Comparison of ENCODE assay signal across 8 mouse cellular contexts in genomic region chrX:162267679-162268078, GRCm38 (mm10).
DNase-seq lines count a peak whose midpoint lies in the region; ATAC-seq and TF ChIP-seq lines count a peak whose summit lies in the region.

No protein-coding gene starts in this region.

- DNase-seq in forebrain, embryonic 10.5 days (ENCODE audit: extremely low spot score, low spot score): peak; percentile 19
- peak; percentile 76 for DNase-seq in Muller cell, postnatal 12 days (ENCODE audit: inconsistent ontology term)
- DNase-seq in forebrain, postnatal 0 days: peak; percentile 1
- peak; percentile 20 for DNase-seq in liver, embryonic 13.5 days
- no peak for DNase-seq in cerebellum, adult 9-11 months

- no peaks in the 10 kb centered on the region for H3K9me3 ChIP-seq in forebrain, embryonic 10.5 days
- H3K9me3 ChIP-seq in forebrain, embryonic 15.5 days: no peaks in the 10 kb centered on the region
- H3K9me3 ChIP-seq in forebrain, postnatal 0 days (ENCODE audit: low read length): no peaks in the 10 kb centered on the region
- H3K9me3 ChIP-seq in liver, embryonic 13.5 days (replicated peaks): no peaks in the 10 kb centered on the region
- no peaks in the 10 kb centered on the region for H3K9me3 ChIP-seq in hindbrain, embryonic 12.5 days (replicated peaks)

- no peak overlapping the region for H3K4me3 ChIP-seq in forebrain, embryonic 10.5 days
- no peak overlapping the region for H3K4me3 ChIP-seq in forebrain, embryonic 15.5 days
- no peak overlapping the region for H3K4me3 ChIP-seq in forebrain, postnatal 0 days (ENCODE audit: low read depth, low read length)
- no peak overlapping the region for H3K4me3 ChIP-seq in liver, embryonic 13.5 days (replicated peaks)
- H3K4me3 ChIP-seq in hindbrain, embryonic 12.5 days: no peak overlapping the region

- peaks cover 18% of the 10 kb centered on the region for H3K4me1 ChIP-seq in forebrain, embryonic 10.5 days
- H3K4me1 ChIP-seq in forebrain, embryonic 15.5 days: no peaks in the 10 kb centered on the region
- no peaks in the 10 kb centered on the region for H3K4me1 ChIP-seq in forebrain, postnatal 0 days (ENCODE audit: insufficient read depth)
- H3K4me1 ChIP-seq in liver, embryonic 13.5 days (replicated peaks): peaks cover 39% of the 10 kb centered on the region
- no peaks in the 10 kb centered on the region for H3K4me1 ChIP-seq in hindbrain, embryonic 12.5 days

- H3K27me3 ChIP-seq in forebrain, embryonic 10.5 days (ENCODE audit: poor library complexity, severe bottlenecking): peaks cover 87% of the 10 kb centered on the region
- H3K27me3 ChIP-seq in forebrain, embryonic 15.5 days: no peaks in the 10 kb centered on the region
- H3K27me3 ChIP-seq in forebrain, postnatal 0 days (ENCODE audit: insufficient read depth, low read length): no peaks in the 10 kb centered on the region
- peaks cover 9% of the 10 kb centered on the region; the same call in 1 of the 2 replicates for H3K27me3 ChIP-seq in liver, embryonic 13.5 days
- H3K27me3 ChIP-seq in hindbrain, embryonic 12.5 days: peaks cover 3% of the 10 kb centered on the region; the same call in 1 of the 2 replicates

- TF ChIP-seq CTCF in forebrain, postnatal 0 days (IDR thresholded peaks at IDR 0.05; ENCODE audit: low read depth): no peak

- H3K4me2 ChIP-seq in forebrain, embryonic 15.5 days (replicated peaks): no peak overlapping the region
- H3K4me2 ChIP-seq in forebrain, postnatal 0 days (ENCODE audit: low read depth): no peak overlapping the region
- no peak overlapping the region for H3K4me2 ChIP-seq in liver, embryonic 13.5 days
- H3K4me2 ChIP-seq in hindbrain, embryonic 12.5 days (replicated peaks): no peak overlapping the region

- H3K36me3 ChIP-seq in forebrain, embryonic 10.5 days (replicated peaks): no peaks in the 10 kb centered on the region
- no peaks in the 10 kb centered on the region for H3K36me3 ChIP-seq in forebrain, embryonic 15.5 days
- H3K36me3 ChIP-seq in forebrain, postnatal 0 days (ENCODE audit: insufficient read depth): no peaks in the 10 kb centered on the region
- H3K36me3 ChIP-seq in liver, embryonic 13.5 days: no peaks in the 10 kb centered on the region
- no peaks in the 10 kb centered on the region for H3K36me3 ChIP-seq in hindbrain, embryonic 12.5 days

- peak overlapping the region; percentile 68; the same call in 1 of the 2 replicates for H3K27ac ChIP-seq in forebrain, embryonic 10.5 days
- H3K27ac ChIP-seq in forebrain, embryonic 15.5 days (replicated peaks): no peak overlapping the region
- H3K27ac ChIP-seq in forebrain, postnatal 0 days (ENCODE audit: low read depth, low read length): no peak overlapping the region
- H3K27ac ChIP-seq in liver, embryonic 13.5 days: peak overlapping the region; percentile 68; the same call in 1 of the 2 replicates
- no peak overlapping the region for H3K27ac ChIP-seq in hindbrain, embryonic 12.5 days

- 24% methylated on average over 1 of the region's 1 CpGs for WGBS in forebrain, embryonic 10.5 days
- 33% methylated on average over 1 of the region's 1 CpGs for WGBS in forebrain, embryonic 15.5 days
- 32% methylated on average over 1 of the region's 1 CpGs for WGBS in forebrain, postnatal 0 days
- WGBS in liver, embryonic 13.5 days (ENCODE audit: insufficient replicate concordance): 35% methylated on average over 1 of the region's 1 CpGs
- WGBS in hindbrain, embryonic 12.5 days: 24% methylated on average over 1 of the region's 1 CpGs

- no peak for ATAC-seq in forebrain, embryonic 15.5 days (replicated peaks)
- ATAC-seq in forebrain, postnatal 0 days: no peak
- ATAC-seq in liver, embryonic 13.5 days (ENCODE audit: low read depth): peak; percentile 45; the same call in 1 of the 2 replicates
- no peak for ATAC-seq in megakaryocyte-erythroid progenitor cell, adult 5-6 weeks (replicated peaks; ENCODE audit: low FRiP score, low TSS enrichment, poor library complexity, severe bottlenecking)
- ATAC-seq in hindbrain, embryonic 12.5 days (ENCODE audit: low FRiP score): no peak; the same call in 1 of the 2 replicates

- H3K9ac ChIP-seq in forebrain, embryonic 15.5 days (replicated peaks): no peak overlapping the region
- H3K9ac ChIP-seq in forebrain, postnatal 0 days: no peak overlapping the region
- no peak overlapping the region for H3K9ac ChIP-seq in liver, embryonic 13.5 days
- no peak overlapping the region for H3K9ac ChIP-seq in hindbrain, embryonic 12.5 days

Comparison
In these comparisons a context has a peak if more than half of its experiments do, and no peak if none do; other contexts are left out.
1. H3K27ac ChIP-seq: peak in forebrain, embryonic 10.5 days (single experiment) and liver, embryonic 13.5 days (single experiment); none in forebrain, embryonic 15.5 days (single experiment), forebrain, postnatal 0 days (single experiment) and hindbrain, embryonic 12.5 days (single experiment).